Mouse (Mus musculus): Measurements from ENCODE around the gene Npffr2.

GRCm38 (mm10) chr5:89518641-89519040 lies 8.6 kb upstream of the Npffr2 start:
- TF ChIP-seq CTCF (IDR thresholded peaks at IDR 0.05; ENCODE audit: low read depth) (no peak), EP300 (IDR thresholded peaks at IDR 0.05; ENCODE audit: low read depth) (no peak)
